Mouse (Mus musculus) stomach, postnatal 0 days (tissue): ENCODE results near the gene Tango6.

Experiments
- CTCF ChIP-seq: IDR thresholded peaks from 2 replicates; pipeline ENCODE4 v1.5.1; 2016; ENCODE audit warnings: antibody characterized with exemption, low read depth, mild to moderate bottlenecking, moderate library complexity
- EP300 ChIP-seq: optimal IDR thresholded peaks from 2 replicates; pipeline ENCODE3; 2016; ENCODE audit warnings: antibody characterized with exemption

- TF ChIP-seq CTCF (no peak), EP300 (no peak)
Observed at GRCm38 (mm10) chr8:106727889-106728288, 45.0 kb downstream of the Tango6 start.
